ENCODE assay signal across 20 mouse cellular contexts in the genomic region with DNA sequence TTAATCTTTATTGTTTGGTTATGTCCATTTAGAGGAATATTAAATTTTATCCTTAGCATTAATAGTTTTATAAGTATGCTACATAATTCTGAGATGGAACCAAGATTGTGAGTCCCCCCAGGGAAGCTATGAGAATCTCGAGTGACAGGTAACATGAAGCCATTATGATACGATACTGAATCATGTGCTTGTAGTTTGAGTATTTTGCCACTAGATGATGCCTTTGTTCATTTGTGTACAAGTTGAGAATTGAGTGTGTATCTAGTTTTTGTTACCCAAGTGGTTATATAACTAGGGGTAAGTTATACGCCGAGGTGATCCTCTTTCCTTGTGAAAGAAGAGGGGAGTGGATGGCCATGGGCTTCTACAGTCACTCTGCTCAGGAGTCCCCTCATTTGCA. TPM values are rescaled to one million over a fixed set of nuclear protein-coding genes. Genes with fewer than 3 reads are reported as not detected.
DNase-seq lines count a peak whose midpoint lies in the region; ATAC-seq and TF ChIP-seq lines count a peak whose summit lies in the region.
"Had no signal": no experiment of that assay in that cellular context is flagged by ENCODE, and none has a peak within 500 bp of the region (broad histone marks: within the 10 kb centered on the region; RNA-seq: fewer than 3 reads in every experiment).

No protein-coding gene starts in this region.

- no peak for TF ChIP-seq EP300 in stomach, postnatal 0 days (optimal IDR thresholded peaks at IDR 0.05)

- H3K4me1 ChIP-seq in hindbrain, postnatal 0 days (ENCODE audit: insufficient read depth, low read length): no peaks in the 10 kb centered on the region
- no peaks in the 10 kb centered on the region for H3K4me1 ChIP-seq in hindbrain, embryonic 14.5 days (replicated peaks; ENCODE audit: control insufficient read depth, insufficient read depth, low read length)
- H3K4me1 ChIP-seq in midbrain, embryonic 14.5 days (ENCODE audit: control insufficient read depth, insufficient read depth, low read length): no peaks in the 10 kb centered on the region
- no peaks in the 10 kb centered on the region for H3K4me1 ChIP-seq in midbrain, embryonic 13.5 days (replicated peaks)
- H3K4me1 ChIP-seq in E14TG2a.4 (replicated peaks; ENCODE audit: low read depth, low read length): no peaks in the 10 kb centered on the region
- no peaks in the 10 kb centered on the region for H3K4me1 ChIP-seq in stomach, postnatal 0 days (replicated peaks; ENCODE audit: control insufficient read depth, insufficient read depth)
- H3K4me1 ChIP-seq: hindbrain, embryonic 10.5 days; megakaryocyte, embryonic 14.5 days had no signal

- no peak for ATAC-seq in hindbrain, postnatal 0 days
- ATAC-seq in hindbrain, embryonic 14.5 days (ENCODE audit: low FRiP score): no peak
- ATAC-seq in midbrain, embryonic 14.5 days (ENCODE audit: low FRiP score, low TSS enrichment): no peak
- ATAC-seq in midbrain, embryonic 13.5 days: no peak
- no peak for ATAC-seq in stomach, postnatal 0 days (ENCODE audit: low FRiP score, low TSS enrichment)
- ATAC-seq in erythroid progenitor cell, adult 5-6 weeks (replicated peaks; ENCODE audit: low FRiP score, poor library complexity, severe bottlenecking): no peak
- no peak for ATAC-seq in cerebellum, adult (ENCODE audit: insufficient number of reproducible peaks, low FRiP score, low TSS enrichment)
- ATAC-seq: forebrain, embryonic 14.5 days had no signal

- WGBS in hindbrain, postnatal 0 days: 75% methylated on average over 4 of the region's 4 CpGs
- 75% methylated on average over 4 of the region's 4 CpGs for WGBS in hindbrain, embryonic 14.5 days
- WGBS in midbrain, embryonic 14.5 days: 79% methylated on average over 4 of the region's 4 CpGs
- 89% methylated on average over 4 of the region's 4 CpGs for WGBS in midbrain, embryonic 13.5 days
- WGBS in stomach, postnatal 0 days: 82% methylated on average over 4 of the region's 4 CpGs

- H3K4me3 ChIP-seq in hindbrain, postnatal 0 days (ENCODE audit: low read length): no peak overlapping the region
- no peak overlapping the region for H3K4me3 ChIP-seq in hindbrain, embryonic 14.5 days (replicated peaks; ENCODE audit: low read length)
- H3K4me3 ChIP-seq in midbrain, embryonic 14.5 days (replicated peaks; ENCODE audit: low read depth, low read length): no peak overlapping the region
- H3K4me3 ChIP-seq in midbrain, embryonic 13.5 days (replicated peaks): no peak overlapping the region
- no peak overlapping the region for H3K4me3 ChIP-seq in E14TG2a.4 (replicated peaks; ENCODE audit: low read length)
- no peak overlapping the region for H3K4me3 ChIP-seq in stomach, postnatal 0 days (ENCODE audit: low read depth, low read length)
- H3K4me3 ChIP-seq: hindbrain, embryonic 10.5 days; megakaryocyte, embryonic 14.5 days had no signal

- H3K27me3 ChIP-seq in hindbrain, postnatal 0 days (ENCODE audit: insufficient read depth, low read length): no peaks in the 10 kb centered on the region
- no peaks in the 10 kb centered on the region for H3K27me3 ChIP-seq in hindbrain, embryonic 14.5 days (ENCODE audit: control insufficient read depth, insufficient read depth, low read length)
- H3K27me3 ChIP-seq in midbrain, embryonic 14.5 days (ENCODE audit: control insufficient read depth, insufficient read depth, low read length): no peaks in the 10 kb centered on the region
- no peaks in the 10 kb centered on the region for H3K27me3 ChIP-seq in midbrain, embryonic 13.5 days
- H3K27me3 ChIP-seq in E14TG2a.4 (ENCODE audit: insufficient read depth, low read length): no peaks in the 10 kb centered on the region
- no peaks in the 10 kb centered on the region for H3K27me3 ChIP-seq in stomach, postnatal 0 days (ENCODE audit: control insufficient read depth, insufficient read depth, low read length)
- H3K27me3 ChIP-seq: megakaryocyte, embryonic 14.5 days had no signal

- no peak overlapping the region for H3K4me2 ChIP-seq in hindbrain, postnatal 0 days (ENCODE audit: low read depth, low read length)
- no peak overlapping the region for H3K4me2 ChIP-seq in hindbrain, embryonic 14.5 days (replicated peaks)
- H3K4me2 ChIP-seq in midbrain, embryonic 14.5 days (ENCODE audit: low read length): no peak overlapping the region
- no peak overlapping the region for H3K4me2 ChIP-seq in midbrain, embryonic 13.5 days (replicated peaks)
- H3K4me2 ChIP-seq in stomach, postnatal 0 days (replicated peaks; ENCODE audit: low read depth): no peak overlapping the region

- no peaks in the 10 kb centered on the region for H3K36me3 ChIP-seq in hindbrain, postnatal 0 days (ENCODE audit: insufficient read depth, low read length)
- H3K36me3 ChIP-seq in hindbrain, embryonic 14.5 days (replicated peaks; ENCODE audit: control insufficient read depth, insufficient read depth): no peaks in the 10 kb centered on the region
- 0 out of 2 replicates have a peak, but pooled peaks cover 3% of the 10 kb centered on the region for H3K36me3 ChIP-seq in midbrain, embryonic 14.5 days (ENCODE audit: control insufficient read depth, insufficient read depth, low read length)
- peaks cover 4% of the 10 kb centered on the region for H3K36me3 ChIP-seq in midbrain, embryonic 13.5 days
- peaks cover 93% of the 10 kb centered on the region for H3K36me3 ChIP-seq in E14TG2a.4 (ENCODE audit: insufficient read depth, low read length)
- peaks cover 7% of the 10 kb centered on the region; the same call in 1 of the 2 replicates for H3K36me3 ChIP-seq in stomach, postnatal 0 days (ENCODE audit: control insufficient read depth, insufficient read depth, low read length)

- H3K27ac ChIP-seq in hindbrain, postnatal 0 days: no peak overlapping the region
- no peak overlapping the region for H3K27ac ChIP-seq in hindbrain, embryonic 14.5 days
- no peak overlapping the region for H3K27ac ChIP-seq in midbrain, embryonic 14.5 days (replicated peaks; ENCODE audit: low read depth, low read length)
- H3K27ac ChIP-seq in midbrain, embryonic 13.5 days: no peak overlapping the region
- no peak overlapping the region for H3K27ac ChIP-seq in stomach, postnatal 0 days (replicated peaks)
- H3K27ac ChIP-seq: hindbrain, embryonic 10.5 days; liver, embryonic 14.5 days had no signal

- H3K9ac ChIP-seq in hindbrain, postnatal 0 days (replicated peaks; ENCODE audit: low read length): no peak overlapping the region
- H3K9ac ChIP-seq in hindbrain, embryonic 14.5 days: no peak overlapping the region
- no peak overlapping the region for H3K9ac ChIP-seq in midbrain, embryonic 14.5 days (replicated peaks; ENCODE audit: low read length)
- H3K9ac ChIP-seq in midbrain, embryonic 13.5 days (replicated peaks): no peak overlapping the region
- no peak overlapping the region for H3K9ac ChIP-seq in stomach, postnatal 0 days (ENCODE audit: low read length)
- H3K9ac ChIP-seq: liver, embryonic 14.5 days had no signal

- no peaks in the 10 kb centered on the region for H3K9me3 ChIP-seq in hindbrain, postnatal 0 days (ENCODE audit: low read length)
- no peaks in the 10 kb centered on the region for H3K9me3 ChIP-seq in hindbrain, embryonic 14.5 days (ENCODE audit: control insufficient read depth, low read length)
- H3K9me3 ChIP-seq in midbrain, embryonic 14.5 days (ENCODE audit: control insufficient read depth, low read length): no peaks in the 10 kb centered on the region
- no peaks in the 10 kb centered on the region for H3K9me3 ChIP-seq in midbrain, embryonic 13.5 days
- H3K9me3 ChIP-seq in E14TG2a.4 (ENCODE audit: low read length): no peaks in the 10 kb centered on the region
- no peaks in the 10 kb centered on the region for H3K9me3 ChIP-seq in stomach, postnatal 0 days (ENCODE audit: control insufficient read depth, low read length)
- H3K9me3 ChIP-seq: G1E; hindbrain, embryonic 10.5 days; megakaryocyte, embryonic 14.5 days had no signal

- peak; percentile 12 for DNase-seq in hindbrain, postnatal 0 days (ENCODE audit: low spot score)
- DNase-seq in hindbrain, embryonic 14.5 days (ENCODE audit: low spot score): no peak
- DNase-seq in midbrain, embryonic 14.5 days: peak; percentile 20
- no peak for DNase-seq in stomach, postnatal 0 days (ENCODE audit: low spot score)
- DNase-seq: adrenal gland, postnatal 36 days; B cell, adult 2 months; cerebellum, adult 2 months; gastrocnemius, postnatal 36 days; lung, postnatal 10 days; spleen, adult 18-20 months; thymus, adult 18-20 months had no signal

- peak; percentile 64 for TF ChIP-seq CTCF in hindbrain, postnatal 0 days (IDR thresholded peaks at IDR 0.05; ENCODE audit: low read depth)
- peak; percentile 27 for TF ChIP-seq CTCF in E14TG2a.4 (conservative IDR thresholded peaks at IDR 0.05; ENCODE audit: low read length)
- TF ChIP-seq CTCF in stomach, postnatal 0 days (IDR thresholded peaks at IDR 0.05; ENCODE audit: low read depth): peak; percentile 42; the same call in 1 of the 2 replicates

RNA-seq across cellular contexts. Expression of gene Melk, which starts 9.8 kb away (rescaled TPM):
- total RNA-seq in hindbrain, postnatal 0 days (2014; rRNA removed): 6.0 and 6.7 TPM in 2 replicates
- polyA plus RNA-seq in hindbrain, postnatal 0 days (2015; fragmentation: Nextera tagmentation; extraction: Ambion mirVana): 6.8 and 8.6 TPM in 2 replicates
- 5.7 and 7.7 TPM in 2 replicates for polyA plus RNA-seq in hindbrain, embryonic 14.5 days (2014; fragmentation: Nextera tagmentation; extraction: Ambion mirVana)
- polyA plus RNA-seq in midbrain, embryonic 14.5 days (2014; fragmentation: Nextera tagmentation; extraction: Ambion mirVana): 5.2 and 10.3 TPM in 2 replicates
- polyA plus RNA-seq in midbrain, embryonic 13.5 days (2015; fragmentation: Nextera tagmentation; extraction: Ambion mirVana): 19.6 and 22.0 TPM in 2 replicates
- 9.5 and 11.0 TPM in 2 replicates for polyA plus RNA-seq in stomach, postnatal 0 days (2015; fragmentation: Nextera tagmentation; extraction: Ambion mirVana)
- total RNA-seq in erythroid progenitor cell, adult 5-6 weeks (2015; ENCODE audit: low replicate concordance): 36.9 and 54.8 TPM in 2 replicates
- 40.1 and 45.6 TPM in 2 replicates for total RNA-seq in erythroid progenitor cell, adult 5-6 weeks (2017; ENCODE audit: low replicate concordance)

Comparison
In these comparisons a context has a peak if more than half of its experiments do, and no peak if none do; other contexts are left out.
1. DNase-seq: peak in hindbrain, postnatal 0 days (single experiment) and midbrain, embryonic 14.5 days (single experiment); none in hindbrain, embryonic 14.5 days (single experiment) and stomach, postnatal 0 days (single experiment).
2. Peak in every context shown above with its lines, with median percentiles within 50 percentile points of each other: CTCF ChIP-seq.